In genomic region chr5:123223051-123223410, GRCm38 (mm10) we compare ENCODE assay signal across 13 mouse cellular contexts. TPM values are rescaled to one million over a fixed set of nuclear protein-coding genes. Genes with fewer than 3 reads are reported as not detected.
DNase-seq lines count a peak whose midpoint lies in the region; ATAC-seq and TF ChIP-seq lines count a peak whose summit lies in the region.
"Had no signal": no experiment of that assay in that cellular context is flagged by ENCODE, and none has a peak within 500 bp of the region (broad histone marks: within the 10 kb centered on the region; RNA-seq: fewer than 3 reads in every experiment).

No protein-coding gene starts in this region.

- peak overlapping the region; percentile 93; the same call in 1 of the 2 replicates for H3K27ac ChIP-seq in kidney, adult 2 months (ENCODE audit: insufficient read depth, low read depth, low read length)
- no peak overlapping the region for H3K27ac ChIP-seq in kidney, embryonic 15.5 days
- H3K27ac ChIP-seq in liver, postnatal 0 days (ENCODE audit: low read depth), result peak overlapping the region; percentile 94
- no peak overlapping the region for H3K27ac ChIP-seq in midbrain, embryonic 14.5 days (replicated peaks; ENCODE audit: low read depth, low read length)
- H3K27ac ChIP-seq: heart, embryonic 15.5 days; hindbrain, embryonic 14.5 days; limb, embryonic 10.5 days had no signal

- H3K27me3 ChIP-seq in kidney, adult 2 months (replicated peaks; ENCODE audit: control insufficient read depth, insufficient read depth, low read length), result no peaks in the 10 kb centered on the region
- no peaks in the 10 kb centered on the region for H3K27me3 ChIP-seq in kidney, embryonic 15.5 days
- no peaks in the 10 kb centered on the region for H3K27me3 ChIP-seq in liver, postnatal 0 days (ENCODE audit: insufficient read depth, low read length)
- no peaks in the 10 kb centered on the region for H3K27me3 ChIP-seq in midbrain, embryonic 14.5 days (ENCODE audit: control insufficient read depth, insufficient read depth, low read length)
- H3K27me3 ChIP-seq: heart, embryonic 15.5 days had no signal

- intact Hi-C loops in gastrocnemius, postnatal 14 days (cut with DNase I; ENCODE audit: low total_unique reads), result no loop called here

- H3K9me3 ChIP-seq in kidney, embryonic 15.5 days (replicated peaks), result no peaks in the 10 kb centered on the region
- H3K9me3 ChIP-seq in liver, postnatal 0 days (ENCODE audit: low read length), result no peaks in the 10 kb centered on the region
- no peaks in the 10 kb centered on the region for H3K9me3 ChIP-seq in midbrain, embryonic 14.5 days (ENCODE audit: control insufficient read depth, low read length)
- H3K9me3 ChIP-seq: heart, embryonic 15.5 days; limb, embryonic 10.5 days had no signal

- ATAC-seq in kidney, embryonic 15.5 days (replicated peaks; ENCODE audit: low FRiP score), result no peak
- peak; percentile 87 for ATAC-seq in liver, postnatal 0 days
- ATAC-seq in midbrain, embryonic 14.5 days (ENCODE audit: low FRiP score, low TSS enrichment), result no peak

- H3K36me3 ChIP-seq in kidney, adult 2 months (ENCODE audit: control insufficient read depth, insufficient read depth, low read length), result no peaks in the 10 kb centered on the region
- no peaks in the 10 kb centered on the region for H3K36me3 ChIP-seq in kidney, embryonic 15.5 days
- H3K36me3 ChIP-seq in liver, postnatal 0 days (replicated peaks; ENCODE audit: insufficient read depth, low read length), result no peaks in the 10 kb centered on the region
- no peaks in the 10 kb centered on the region for H3K36me3 ChIP-seq in midbrain, embryonic 14.5 days (ENCODE audit: control insufficient read depth, insufficient read depth, low read length)
- H3K36me3 ChIP-seq: heart, embryonic 15.5 days; limb, embryonic 10.5 days had no signal

- H3K4me3 ChIP-seq in kidney, adult 2 months (ENCODE audit: insufficient read depth, low read depth, low read length), result no peak overlapping the region
- no peak overlapping the region for H3K4me3 ChIP-seq in kidney, embryonic 15.5 days (replicated peaks)
- H3K4me3 ChIP-seq in liver, postnatal 0 days (ENCODE audit: low read depth, low read length), result no peak overlapping the region
- H3K4me3 ChIP-seq in midbrain, embryonic 14.5 days (replicated peaks; ENCODE audit: low read depth, low read length), result no peak overlapping the region
- H3K4me3 ChIP-seq: heart, embryonic 15.5 days; limb, embryonic 10.5 days had no signal

- WGBS in kidney, adult 2 months, result 39% methylated on average over 4 of the region's 4 CpGs
- 58% methylated on average over 4 of the region's 4 CpGs for WGBS in kidney, embryonic 15.5 days
- WGBS in liver, postnatal 0 days (ENCODE audit: insufficient replicate concordance), result 24% methylated on average over 4 of the region's 4 CpGs
- 86% methylated on average over 4 of the region's 4 CpGs for WGBS in midbrain, embryonic 14.5 days

- no peak for TF ChIP-seq POLR2A in kidney, adult 2 months (IDR thresholded peaks at IDR 0.05; ENCODE audit: low read depth, low read length)

- peak; percentile 88 for DNase-seq in kidney, adult 2 months
- peak; percentile 52 for DNase-seq in c-Kit-positive CD71-positive TER-119-positive erythroid progenitor cells, embryonic 14.5 days (ENCODE audit: low spot score)
- DNase-seq in kidney, postnatal 10 days, result peak; percentile 33
- peak; percentile 73 for DNase-seq in liver, postnatal 0 days
- DNase-seq in midbrain, embryonic 14.5 days, result no peak
- DNase-seq in gastrocnemius, postnatal 14 days, result no peak
- DNase-seq: lung, postnatal 4 days; spleen, adult 18-20 months had no signal

- TF ChIP-seq CTCF in kidney, adult 2 months (conservative IDR thresholded peaks at IDR 0.05; ENCODE audit: insufficient read depth, insufficient read length, low read depth, low read length), result no peak
- TF ChIP-seq CTCF in liver, postnatal 0 days (IDR thresholded peaks at IDR 0.05; ENCODE audit: low read depth), result no peak

- no peak overlapping the region for H3K4me2 ChIP-seq in kidney, embryonic 15.5 days
- peak overlapping the region; percentile 44; the same call in 1 of the 2 replicates for H3K4me2 ChIP-seq in liver, postnatal 0 days (ENCODE audit: low read depth, low read length)
- no peak overlapping the region for H3K4me2 ChIP-seq in midbrain, embryonic 14.5 days (ENCODE audit: low read length)
- H3K4me2 ChIP-seq: heart, embryonic 15.5 days; hindbrain, embryonic 14.5 days had no signal

- no peak overlapping the region for H3K9ac ChIP-seq in kidney, embryonic 15.5 days
- H3K9ac ChIP-seq in liver, postnatal 0 days (replicated peaks), result no peak overlapping the region; the same call in 1 of the 2 replicates
- H3K9ac ChIP-seq in midbrain, embryonic 14.5 days (replicated peaks; ENCODE audit: low read length), result no peak overlapping the region
- H3K9ac ChIP-seq: heart, embryonic 15.5 days; hindbrain, embryonic 14.5 days had no signal

- peak; percentile 94 for TF ChIP-seq EP300 in liver, postnatal 0 days (IDR thresholded peaks at IDR 0.05; ENCODE audit: low read depth)

- H3K4me1 ChIP-seq in kidney, adult 2 months (ENCODE audit: control insufficient read depth, insufficient read depth, low read length), result peaks cover 3% of the 10 kb centered on the region; the same call in 1 of the 2 replicates
- H3K4me1 ChIP-seq in kidney, embryonic 15.5 days, result 0 out of 2 replicates have a peak, but pooled peaks cover 2% of the 10 kb centered on the region
- H3K4me1 ChIP-seq in liver, postnatal 0 days (ENCODE audit: insufficient read depth), result peaks cover 23% of the 10 kb centered on the region
- no peaks in the 10 kb centered on the region for H3K4me1 ChIP-seq in midbrain, embryonic 14.5 days (ENCODE audit: control insufficient read depth, insufficient read depth, low read length)
- H3K4me1 ChIP-seq: heart, embryonic 15.5 days had no signal

RNA-seq across cellular contexts. Expression of gene Wdr66, which starts 28.9 kb away (rescaled TPM):
- 2.6 and 2.9 TPM in 2 replicates for polyA plus RNA-seq in kidney, adult 2 months (2012; rRNA removed)
- polyA plus RNA-seq in kidney, embryonic 15.5 days (2015; fragmentation: Nextera tagmentation; extraction: Ambion mirVana), result 1.5 and 1.7 TPM in 2 replicates
- 0.06 and 0.21 TPM in 2 replicates for polyA plus RNA-seq in liver, postnatal 0 days (2015; fragmentation: Nextera tagmentation; extraction: Ambion mirVana)
- polyA plus RNA-seq in midbrain, embryonic 14.5 days (2014; fragmentation: Nextera tagmentation; extraction: Ambion mirVana), result 0.46 and 1.2 TPM in 2 replicates
- 1 to 10 TPM; 2.0 to 2.2 TPM for total RNA-seq in gastrocnemius, postnatal 14 days (2021)

RNA-seq across cellular contexts. Expression of gene Hpd, which starts 40.5 kb away (rescaled TPM):
- polyA plus RNA-seq in kidney, adult 2 months (2012; rRNA removed), result 418 and 439 TPM in 2 replicates
- 0.99 and 1.5 TPM in 2 replicates for polyA plus RNA-seq in kidney, embryonic 15.5 days (2015; fragmentation: Nextera tagmentation; extraction: Ambion mirVana)
- 638 and 713 TPM in 2 replicates for polyA plus RNA-seq in liver, postnatal 0 days (2015; fragmentation: Nextera tagmentation; extraction: Ambion mirVana)
- polyA plus RNA-seq in midbrain, embryonic 14.5 days (2014; fragmentation: Nextera tagmentation; extraction: Ambion mirVana), result not detected in 2 replicates
- total RNA-seq in gastrocnemius, postnatal 14 days (2021), result not detected
- polyA plus RNA-seq: cortical plate, adult 2 months; heart, embryonic 15.5 days; hindbrain, embryonic 14.5 days; limb, embryonic 10.5 days had no signal

RNA-seq across cellular contexts. Expression of gene Psmd9, which starts 53.8 kb away (rescaled TPM):
- polyA plus RNA-seq in kidney, adult 2 months (2012; rRNA removed), result 34.2 and 35.1 TPM in 2 replicates
- polyA plus RNA-seq in kidney, embryonic 15.5 days (2015; fragmentation: Nextera tagmentation; extraction: Ambion mirVana), result 82.5 and 90.5 TPM in 2 replicates
- 116 and 120 TPM in 2 replicates for polyA plus RNA-seq in liver, postnatal 0 days (2015; fragmentation: Nextera tagmentation; extraction: Ambion mirVana)
- polyA plus RNA-seq in midbrain, embryonic 14.5 days (2014; fragmentation: Nextera tagmentation; extraction: Ambion mirVana), result 51.3 and 61.2 TPM in 2 replicates
- 10 to 100 TPM; 19.2 to 19.5 TPM for total RNA-seq in gastrocnemius, postnatal 14 days (2021)

Comparison
In these comparisons a context has a peak if more than half of its experiments do, and no peak if none do; other contexts are left out.
1. H3K27ac ChIP-seq: peak in kidney, adult 2 months (single experiment) and liver, postnatal 0 days (single experiment); none in kidney, embryonic 15.5 days (single experiment) and midbrain, embryonic 14.5 days (single experiment).
2. RNA of gene Hpd, which starts 40.5 kb away (polyA plus RNA-seq): 638 to 713 TPM in liver, postnatal 0 days and 418 to 439 TPM in kidney, adult 2 months; 0.99 to 1.5 TPM in kidney, embryonic 15.5 days and not detected in midbrain, embryonic 14.5 days; every median in the first group is over 100 times any median in the second.
3. DNase-seq: peak in kidney, adult 2 months (single experiment), c-Kit-positive CD71-positive TER-119-positive erythroid progenitor cells, embryonic 14.5 days (single experiment), kidney, postnatal 10 days (single experiment) and liver, postnatal 0 days (single experiment); none in midbrain, embryonic 14.5 days (single experiment) and gastrocnemius, postnatal 14 days (single experiment).